Mouse (Mus musculus) intestine, postnatal 0 days (tissue): ENCODE data around the gene Aebp2. TPM values are rescaled to one million over a fixed set of nuclear protein-coding genes. Genes with fewer than 3 reads are reported as not detected.
A peak's percentile ranks its signal among the peaks of the same experiment; 100 is the strongest.

Source experiments
- ATAC-seq: fragments of 200-750 bp; cut with Nextera tagmentation; 2 replicates; pipeline ENCODE4 v1.8.0; 2017; ENCODE audit warnings: mild to moderate bottlenecking, moderate TSS enrichment, moderate library complexity
- H3K27ac ChIP-seq: fragments of 300-500 bp; sonication (generic); 2 replicates; pipeline ENCODE4 v1.5.1; 2014; ENCODE audit warnings: mild to moderate bottlenecking, low read depth, low read length, moderate library complexity
- H3K27me3 ChIP-seq: fragments of 300-500 bp; sonication (generic); replicated peaks from 2 replicates; pipeline ENCODE4 v1.6.1; 2014; ENCODE audit warnings: low read length, mixed read lengths; ENCODE audit not compliant: control insufficient read depth, insufficient read depth
- H3K36me3 ChIP-seq: fragments of 300-500 bp; sonication (generic); 2 replicates; pipeline ENCODE4 v1.6.1; 2014; ENCODE audit warnings: mild to moderate bottlenecking, moderate library complexity; ENCODE audit not compliant: control insufficient read depth, insufficient read depth
- H3K4me1 ChIP-seq: fragments of 300-500 bp; sonication (generic); replicated peaks from 2 replicates; pipeline ENCODE4 v1.6.1; 2014; ENCODE audit warnings: antibody characterized with exemption, low read length, mixed read lengths; ENCODE audit not compliant: control insufficient read depth, insufficient read depth
- H3K4me2 ChIP-seq: fragments of 300-500 bp; sonication (generic); replicated peaks from 2 replicates; pipeline ENCODE4 v1.6.1; 2014; ENCODE audit warnings: low read depth, mild to moderate bottlenecking, moderate library complexity
- H3K4me3 ChIP-seq: fragments of 300-500 bp; sonication (generic); 2 replicates; pipeline ENCODE4 v1.5.1; 2014; ENCODE audit warnings: low read depth, low read length
- H3K9ac ChIP-seq: fragments of 300-500 bp; sonication (generic); 2 replicates; pipeline ENCODE4 v1.6.1; 2014; ENCODE audit warnings: mild to moderate bottlenecking, low read depth, low read length
- H3K9me3 ChIP-seq: fragments of 300-500 bp; sonication (generic); 2 replicates; pipeline ENCODE4 v1.6.1; 2016; ENCODE audit warnings: mixed run types; ENCODE audit not compliant: control insufficient read depth
- CTCF ChIP-seq: sonication (generic); IDR thresholded peaks from 2 replicates; pipeline ENCODE4 v1.5.1; 2016; ENCODE audit warnings: low read depth, mild to moderate bottlenecking, control low read depth, antibody characterized with exemption, moderate library complexity
- WGBS: fragments of 180-500 bp; shearing (Covaris S2); extraction: QIAGEN DNeasy Blood & Tissue Kit; methylation state at CpG from one replicate; pipeline ENCODE4 v1.1.7; 2014; 5-methylcytosine and 5-hydroxymethylcytosine counted together
- polyA plus RNA-seq: library from polyadenylated mRNA; unstranded; fragments of >200 nt; fragmentation: Nextera tagmentation; extraction: Ambion mirVana; gene quantifications from 2 replicates; pipeline ENCODE4 v1.2.1, GENCODE M21; 2015

Gene Aebp2
- polyA plus RNA-seq, 1 experiment from 2014 or later, result 8.2 TPM

- Histone ChIP-seq H3K9ac (no peak overlapping the region), H3K4me1 (no peaks in the 10 kb centered on the region; the same call in 1 of the 2 replicates), H3K4me2 (no peak overlapping the region), H3K27me3 (no peaks in the 10 kb centered on the region), H3K4me3 (no peak overlapping the region), H3K27ac (no peak overlapping the region), H3K36me3 (no peaks in the 10 kb centered on the region), H3K9me3 (no peaks in the 10 kb centered on the region)
- no peak for TF ChIP-seq CTCF
- 90% methylated on average over 3 of the region's 3 CpGs for WGBS
- no peak for ATAC-seq
Observed at GRCm38 (mm10) chr6:140613822-140614221, 8.6 kb upstream of the Aebp2 start.

GRCm38 (mm10) chr6:140614711-140615110 lies 7.8 kb upstream of the Aebp2 start:
- ATAC-seq, result peak; percentile 73
- H3K27me3 ChIP-seq, result no peaks in the 10 kb centered on the region
- H3K27ac ChIP-seq, result no peak overlapping the region
- H3K36me3 ChIP-seq, result no peaks in the 10 kb centered on the region
- H3K4me3 ChIP-seq, result no peak overlapping the region
- H3K4me1 ChIP-seq, result no peaks in the 10 kb centered on the region
- no peak for TF ChIP-seq CTCF
- 57% methylated on average over 11 of the region's 11 CpGs for WGBS
- no peak overlapping the region for H3K9ac ChIP-seq
- H3K9me3 ChIP-seq, result no peaks in the 10 kb centered on the region
- H3K4me2 ChIP-seq, result no peak overlapping the region

GRCm38 (mm10) chr6:140620531-140621349 lies 1.7 kb upstream of the Aebp2 start:
- H3K4me3 ChIP-seq, result no peak overlapping the region
- TF ChIP-seq CTCF, result no peak
- no peaks in the 10 kb centered on the region for H3K36me3 ChIP-seq
- no peaks in the 10 kb centered on the region for H3K27me3 ChIP-seq
- no peaks in the 10 kb centered on the region for H3K9me3 ChIP-seq
- H3K27ac ChIP-seq, result no peak overlapping the region
- WGBS, result 61% methylated on average over 13 of the region's 13 CpGs
- H3K4me1 ChIP-seq, result 0 out of 2 replicates have a peak, but pooled peaks cover 2% of the 10 kb centered on the region
- H3K4me2 ChIP-seq, result no peak overlapping the region
- no peak overlapping the region for H3K9ac ChIP-seq
- ATAC-seq, result no peak

DNA sequence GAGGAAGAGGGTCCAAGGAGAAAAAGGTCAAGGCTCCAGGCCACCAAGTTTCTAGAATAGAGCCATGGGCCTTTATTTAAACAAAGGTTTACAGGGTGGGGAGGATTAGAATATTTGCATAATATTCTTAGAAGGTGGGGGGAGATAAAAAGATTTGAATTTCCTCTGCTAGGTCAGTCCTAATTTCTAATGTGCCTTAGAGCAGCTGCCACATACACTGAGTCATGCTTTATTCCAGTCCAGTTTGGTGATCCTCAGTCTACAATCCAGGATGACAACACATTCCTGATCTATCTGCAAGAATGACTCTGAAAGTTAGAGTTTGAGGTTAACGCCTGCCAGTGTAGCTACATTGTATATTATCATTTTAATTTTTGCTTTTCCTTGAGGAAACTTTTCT lies 841 bp upstream of the Aebp2 start:
- H3K27me3 ChIP-seq, result no peaks in the 10 kb centered on the region
- H3K4me1 ChIP-seq, result 0 out of 2 replicates have a peak, but pooled peaks cover 3% of the 10 kb centered on the region
- no peak overlapping the region for H3K4me3 ChIP-seq
- 87% methylated on average over 1 of the region's 1 CpGs for WGBS
- no peak overlapping the region for H3K27ac ChIP-seq
- H3K9me3 ChIP-seq, result no peaks in the 10 kb centered on the region
- no peak for ATAC-seq
- TF ChIP-seq CTCF, result no peak
- no peaks in the 10 kb centered on the region for H3K36me3 ChIP-seq
- no peak overlapping the region for H3K4me2 ChIP-seq
- H3K9ac ChIP-seq, result no peak overlapping the region

GRCm38 (mm10) chr6:140623226-140624095 lies 998 bp downstream of the Aebp2 start:
- under 1% methylated on average over 79 of the region's 117 CpGs for WGBS
- Histone ChIP-seq H3K9ac (peak overlapping the region; percentile 97), H3K27ac (peak overlapping the region; percentile 92), H3K27me3 (no peaks in the 10 kb centered on the region), H3K4me3 (peak overlapping the region; percentile 97), H3K4me2 (peak overlapping the region; percentile 86), H3K36me3 (no peaks in the 10 kb centered on the region), H3K9me3 (no peaks in the 10 kb centered on the region), H3K4me1 (peaks cover 3% of the 10 kb centered on the region)
- ATAC-seq, result peak; percentile 97
- no peak for TF ChIP-seq CTCF
